ENCODE assay signal across 10 mouse cellular contexts in the genomic region with DNA sequence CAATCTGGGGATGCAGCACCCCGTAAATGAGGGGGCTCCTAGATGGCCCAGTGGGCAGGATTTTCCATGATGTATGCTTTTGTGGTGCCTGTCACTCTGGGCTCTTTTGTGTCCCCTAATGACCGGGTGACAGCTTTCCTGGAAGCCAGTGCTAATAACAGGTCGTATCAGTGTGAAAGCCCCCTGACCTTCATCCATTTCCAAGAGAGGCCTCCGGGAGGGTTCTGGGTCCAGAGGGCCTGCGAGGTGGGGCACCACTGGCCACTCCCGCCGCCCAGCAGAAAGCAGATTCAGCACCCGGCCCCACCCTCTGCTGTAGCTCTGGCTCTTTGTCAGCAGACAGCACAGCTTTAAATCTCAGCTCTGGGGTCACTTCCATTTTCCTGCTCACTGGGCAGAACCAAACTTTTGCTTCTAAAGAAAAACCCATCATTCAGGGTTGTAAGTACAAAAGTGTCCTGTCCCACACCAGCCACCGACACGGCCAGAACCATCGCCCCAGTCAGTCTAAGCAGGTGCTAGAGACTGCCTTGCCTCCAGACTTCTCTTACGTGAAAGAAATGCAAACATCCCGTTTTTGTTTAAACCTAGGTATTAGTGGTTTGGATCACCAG. TPM values are rescaled to one million over a fixed set of nuclear protein-coding genes. Genes with fewer than 3 reads are reported as not detected.
DNase-seq lines count a peak whose midpoint lies in the region; ATAC-seq and TF ChIP-seq lines count a peak whose summit lies in the region.
"Had no signal": no experiment of that assay in that cellular context is flagged by ENCODE, and none has a peak within 500 bp of the region (broad histone marks: within the 10 kb centered on the region; RNA-seq: fewer than 3 reads in every experiment).

No protein-coding gene starts in this region.

- DNase-seq in lung, postnatal 0 days (ENCODE audit: low spot score) = no peak
- DNase-seq in kidney, postnatal 36 days = peak; percentile 70 to 73
- no peak for DNase-seq in spleen, postnatal 36 days (ENCODE audit: low spot score in 2 of 2)
- no peak for DNase-seq in urinary bladder, postnatal 36 days (ENCODE audit: low spot score in 2 of 2)
- DNase-seq in thymus, postnatal 14 days = no peak
- DNase-seq: cerebellum, adult 11-12 months; left cerebral cortex, postnatal 4 days had no signal

- H3K9ac ChIP-seq in lung, embryonic 15.5 days = no peak overlapping the region
- H3K9ac ChIP-seq in lung, postnatal 0 days (replicated peaks; ENCODE audit: low read depth) = no peak overlapping the region
- peak overlapping the region; percentile 32; the same call in 1 of the 2 replicates for H3K9ac ChIP-seq in hindbrain, embryonic 12.5 days
- H3K9ac ChIP-seq in stomach, embryonic 15.5 days = no peak overlapping the region

- peak overlapping the region; percentile 5; the same call in 1 of the 2 replicates for H3K4me2 ChIP-seq in lung, embryonic 15.5 days
- H3K4me2 ChIP-seq in lung, postnatal 0 days (replicated peaks; ENCODE audit: low read depth, low read length) = no peak overlapping the region
- H3K4me2 ChIP-seq in hindbrain, embryonic 12.5 days (replicated peaks) = peak overlapping the region; percentile 31
- H3K4me2 ChIP-seq in stomach, embryonic 15.5 days = 0 out of 2 replicates have a peak overlapping the region, but pooled peaks have one; percentile 2

- H3K4me1 ChIP-seq in lung, embryonic 15.5 days = peaks cover 41% of the 10 kb centered on the region
- H3K4me1 ChIP-seq in lung, postnatal 0 days (ENCODE audit: insufficient read depth, low read depth, low read length) = no peaks in the 10 kb centered on the region
- H3K4me1 ChIP-seq in hindbrain, embryonic 12.5 days = peaks cover 73% of the 10 kb centered on the region
- H3K4me1 ChIP-seq in stomach, embryonic 15.5 days = peaks cover 21% of the 10 kb centered on the region

- H3K9me3 ChIP-seq in lung, embryonic 15.5 days = no peaks in the 10 kb centered on the region
- H3K9me3 ChIP-seq in lung, postnatal 0 days (ENCODE audit: low read length) = no peaks in the 10 kb centered on the region
- H3K9me3 ChIP-seq in hindbrain, embryonic 12.5 days (replicated peaks) = no peaks in the 10 kb centered on the region
- H3K9me3 ChIP-seq in stomach, embryonic 15.5 days = no peaks in the 10 kb centered on the region

- no peak overlapping the region for H3K4me3 ChIP-seq in lung, embryonic 15.5 days
- H3K4me3 ChIP-seq in lung, postnatal 0 days (ENCODE audit: low read depth, low read length) = no peak overlapping the region
- no peak overlapping the region for H3K4me3 ChIP-seq in hindbrain, embryonic 12.5 days
- no peak overlapping the region for H3K4me3 ChIP-seq in stomach, embryonic 15.5 days (replicated peaks)

- TF ChIP-seq EP300 in lung, postnatal 0 days (IDR thresholded peaks at IDR 0.05) = no peak

- no peak for ATAC-seq in lung, embryonic 15.5 days (ENCODE audit: borderline replicate concordance, extremely low read depth, low FRiP score, low TSS enrichment)
- ATAC-seq in lung, postnatal 0 days = no peak
- ATAC-seq in hindbrain, embryonic 12.5 days (ENCODE audit: low FRiP score) = no peak
- no peak for ATAC-seq in stomach, embryonic 15.5 days (ENCODE audit: insufficient read depth, low FRiP score, low read depth)

- no peak for TF ChIP-seq CTCF in lung, postnatal 0 days (IDR thresholded peaks at IDR 0.05)

- H3K27me3 ChIP-seq in lung, embryonic 15.5 days = no peaks in the 10 kb centered on the region
- no peaks in the 10 kb centered on the region for H3K27me3 ChIP-seq in lung, postnatal 0 days (replicated peaks; ENCODE audit: insufficient read depth, low read length)
- no peaks in the 10 kb centered on the region for H3K27me3 ChIP-seq in hindbrain, embryonic 12.5 days
- no peaks in the 10 kb centered on the region for H3K27me3 ChIP-seq in stomach, embryonic 15.5 days (replicated peaks)

- 25% methylated on average over 13 of the region's 13 CpGs for WGBS in lung, embryonic 15.5 days
- WGBS in lung, postnatal 0 days = 34% methylated on average over 13 of the region's 13 CpGs
- WGBS in hindbrain, embryonic 12.5 days = 11% methylated on average over 13 of the region's 13 CpGs
- 21% methylated on average over 13 of the region's 13 CpGs for WGBS in stomach, embryonic 15.5 days

- peak overlapping the region; percentile 52 for H3K27ac ChIP-seq in lung, embryonic 15.5 days
- H3K27ac ChIP-seq in lung, postnatal 0 days (ENCODE audit: low read length) = no peak overlapping the region
- peak overlapping the region; percentile 90 for H3K27ac ChIP-seq in hindbrain, embryonic 12.5 days
- no peak overlapping the region for H3K27ac ChIP-seq in stomach, embryonic 15.5 days

- H3K36me3 ChIP-seq in lung, embryonic 15.5 days = no peaks in the 10 kb centered on the region
- H3K36me3 ChIP-seq in lung, postnatal 0 days (ENCODE audit: insufficient read depth, low read length) = no peaks in the 10 kb centered on the region
- H3K36me3 ChIP-seq in hindbrain, embryonic 12.5 days = no peaks in the 10 kb centered on the region
- H3K36me3 ChIP-seq in stomach, embryonic 15.5 days = no peaks in the 10 kb centered on the region

RNA-seq across cellular contexts. Expression of a gene that starts 39.1 kb away (rescaled TPM):
- 14.1 and 14.5 TPM in 2 replicates for polyA plus RNA-seq in lung, embryonic 15.5 days (2015; fragmentation: Nextera tagmentation; extraction: Ambion mirVana)
- polyA plus RNA-seq in lung, postnatal 0 days (2015; fragmentation: Nextera tagmentation; extraction: Ambion mirVana) = 2.2 and 2.5 TPM in 2 replicates
- 88.2 and 89.2 TPM in 2 replicates for polyA plus RNA-seq in hindbrain, embryonic 12.5 days (2016; fragmentation: Nextera tagmentation; extraction: Ambion mirVana)
- polyA plus RNA-seq in stomach, embryonic 15.5 days (2015; fragmentation: Nextera tagmentation; extraction: Ambion mirVana) = 21.5 and 25.4 TPM in 2 replicates

Comparison
In these comparisons a context has a peak if more than half of its experiments do, and no peak if none do; other contexts are left out.
1. H3K27ac ChIP-seq: peak in lung, embryonic 15.5 days (single experiment) and hindbrain, embryonic 12.5 days (single experiment); none in lung, postnatal 0 days (single experiment) and stomach, embryonic 15.5 days (single experiment).
2. DNase-seq: peak in kidney, postnatal 36 days (2 of 2); none in lung, postnatal 0 days (single experiment), spleen, postnatal 36 days (0 of 2), urinary bladder, postnatal 36 days (0 of 2) and thymus, postnatal 14 days (single experiment).